Mouse (Mus musculus) midbrain, embryonic 10.5 days (tissue): ENCODE measurements around the gene Evi2. TPM values are rescaled to one million over a fixed set of nuclear protein-coding genes. Genes with fewer than 3 reads are reported as not detected.

ENCODE experiments used
- DNase-seq: peaks from one replicate; pipeline ENCODE4 v3.0.0-alpha.2; 2017; ENCODE audit warnings: low spot score
- H3K27ac ChIP-seq: fragments of 300-500 bp; sonication (generic); replicated peaks from 2 replicates; pipeline ENCODE4 v1.5.1; 2016; ENCODE audit warnings: mild to moderate bottlenecking
- H3K27me3 ChIP-seq: fragments of 300-500 bp; sonication (generic); 2 replicates; pipeline ENCODE4 v1.6.1; 2016; ENCODE audit warnings: low read depth, mild to moderate bottlenecking; ENCODE audit not compliant: poor library complexity, severe bottlenecking
- H3K36me3 ChIP-seq: fragments of 300-500 bp; sonication (generic); 2 replicates; pipeline ENCODE4 v1.6.1; 2016; ENCODE audit warnings: mild to moderate bottlenecking, moderate library complexity
- H3K4me1 ChIP-seq: fragments of 300-500 bp; sonication (generic); 2 replicates; pipeline ENCODE4 v1.6.1; 2016
- H3K4me3 ChIP-seq: fragments of 300-500 bp; sonication (generic); 2 replicates; pipeline ENCODE4 v1.5.1; 2016; ENCODE audit warnings: mild to moderate bottlenecking, moderate library complexity
- H3K9me3 ChIP-seq: fragments of 300-500 bp; sonication (generic); replicated peaks from 2 replicates; pipeline ENCODE4 v1.6.1; 2016; ENCODE audit warnings: mild to moderate bottlenecking
- WGBS: fragments of 180-500 bp; shearing (Covaris S2); methylation state at CpG from one replicate; pipeline ENCODE4 v1.1.7; 2016; 5-methylcytosine and 5-hydroxymethylcytosine counted together
- polyA plus RNA-seq: library from polyadenylated mRNA; unstranded; fragments of >200 nt; fragmentation: Nextera tagmentation; extraction: Ambion mirVana; gene quantifications from 2 replicates; pipeline ENCODE4 v1.2.1, GENCODE M21; 2016

The Evi2 gene
- polyA plus RNA-seq, 1 experiment from 2014 or later: 1.5 TPM

- WGBS: 86% methylated on average over 7 of the region's 7 CpGs
- Histone ChIP-seq H3K4me1 (no peaks in the 10 kb centered on the region), H3K36me3 (peaks cover 62% of the 10 kb centered on the region), H3K4me3 (no peak overlapping the region), H3K27ac (no peak overlapping the region), H3K27me3 (no peaks in the 10 kb centered on the region), H3K9me3 (no peaks in the 10 kb centered on the region)
- DNase-seq: no peak
These were observed 46.4 kb downstream of the Evi2 start for GRCm38 (mm10) chr11:79483876-79484528.

- DNase-seq: no peak
- no peak overlapping the region for H3K27ac ChIP-seq
- H3K36me3 ChIP-seq: peaks cover 64% of the 10 kb centered on the region
- H3K4me1 ChIP-seq: no peaks in the 10 kb centered on the region
- H3K4me3 ChIP-seq: no peak overlapping the region
- H3K9me3 ChIP-seq: no peaks in the 10 kb centered on the region
- no peaks in the 10 kb centered on the region for H3K27me3 ChIP-seq
- 91% methylated on average over 6 of the region's 6 CpGs for WGBS
These were observed 47.0 kb downstream of the Evi2 start for GRCm38 (mm10) chr11:79483392-79483791.

DNA sequence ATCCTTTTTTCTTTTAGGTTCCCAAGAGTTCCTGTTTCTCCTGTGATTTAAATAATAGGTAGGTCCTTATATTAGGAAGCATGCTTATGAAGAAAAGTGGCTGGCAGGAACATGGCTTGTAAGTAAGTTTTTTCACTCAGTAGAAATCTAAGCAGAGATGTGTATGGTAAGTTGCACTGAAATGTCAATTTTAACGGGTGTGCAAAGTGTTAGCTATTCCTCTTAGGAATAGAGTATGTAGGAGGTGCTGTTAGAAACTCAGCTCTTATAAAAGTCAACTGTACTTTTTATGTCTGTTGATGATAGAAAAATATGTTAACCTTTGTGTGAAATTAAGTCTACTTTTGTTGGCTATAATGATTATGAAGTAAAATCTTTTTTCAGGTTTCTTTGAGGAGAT lies 62.3 kb downstream of the Evi2 start:
- H3K27me3 ChIP-seq: no peaks in the 10 kb centered on the region
- no peaks in the 10 kb centered on the region for H3K4me1 ChIP-seq
- no peak for DNase-seq
- H3K36me3 ChIP-seq: peaks cover 76% of the 10 kb centered on the region
- H3K9me3 ChIP-seq: no peaks in the 10 kb centered on the region
- H3K27ac ChIP-seq: no peak overlapping the region
- H3K4me3 ChIP-seq: no peak overlapping the region
- 86% methylated on average over 1 of the region's 1 CpGs for WGBS

Other genes starting within 250 kb of the Evi2 start
- gene Gm9964, start 233.7 kb downstream of the Evi2 start, polyA plus RNA-seq: not detected in 2 replicates
- 6.6 and 6.7 TPM in 2 replicates for gene Nf1, start 190.9 kb downstream of the Evi2 start, polyA plus RNA-seq
- gene Omg, start 26.5 kb downstream of the Evi2 start, polyA plus RNA-seq: 0.28 and 0.29 TPM in 2 replicates
- gene Evi2b, start 6.8 kb downstream of the Evi2 start, polyA plus RNA-seq: 0.37 TPM in 1 of 2 replicates, not detected in the other
- gene Evi2a, start within 50 bp of the Evi2 start, polyA plus RNA-seq: 1.7 and 2.7 TPM in 2 replicates
- gene Rab11fip4, start 60.6 kb upstream of the Evi2 start, polyA plus RNA-seq: 18.6 and 23.4 TPM in 2 replicates